Mouse (Mus musculus) neural tube, embryonic 10.5 days (tissue): Measurements from ENCODE around the gene Pmf1.

Experiments
- DNase-seq: peaks from one replicate; pipeline ENCODE4 v3.0.0-alpha.2; 2017; ENCODE audit warnings: low spot score; ENCODE audit errors: extremely low spot score

Gene Pmf1

GRCm38 (mm10) chr3:88409741-88410644 lies at the start of gene Pmf1:
Pmf1 (minus strand) TSS chr3:88410331.
- peak; percentile 95 for DNase-seq

GRCm38 (mm10) chr3:88458778-88459219 lies 48.7 kb upstream of the Pmf1 start:
- peak; percentile 32 for DNase-seq

GRCm38 (mm10) chr3:88456746-88457532 lies 46.8 kb upstream of the Pmf1 start:
- no peak for DNase-seq

GRCm38 (mm10) chr3:88456313-88456712 lies 46.2 kb upstream of the Pmf1 start:
- no peak for DNase-seq

GRCm38 (mm10) chr3:88455588-88456264 lies 45.6 kb upstream of the Pmf1 start:
- DNase-seq = no peak

GRCm38 (mm10) chr3:88454762-88455587 lies 44.8 kb upstream of the Pmf1 start:
- DNase-seq = no peak

- DNase-seq = no peak
Observed at GRCm38 (mm10) chr3:88453986-88454385, 43.9 kb upstream of the Pmf1 start.

GRCm38 (mm10) chr3:88453369-88453768 lies 43.2 kb upstream of the Pmf1 start:
- DNase-seq = no peak

GRCm38 (mm10) chr3:88452716-88453115 lies 42.6 kb upstream of the Pmf1 start:
- DNase-seq = no peak

GRCm38 (mm10) chr3:88452246-88452645 lies 42.1 kb upstream of the Pmf1 start:
- DNase-seq = no peak

- no peak for DNase-seq
Observed at GRCm38 (mm10) chr3:88450379-88451131, 40.4 kb upstream of the Pmf1 start.

GRCm38 (mm10) chr3:88449395-88450023 lies 39.4 kb upstream of the Pmf1 start:
- DNase-seq = peak; percentile 63

GRCm38 (mm10) chr3:88448443-88448842 lies 38.3 kb upstream of the Pmf1 start:
- DNase-seq = no peak

- no peak for DNase-seq
Observed at GRCm38 (mm10) chr3:88447676-88448183, 37.6 kb upstream of the Pmf1 start.

- no peak for DNase-seq
Observed at GRCm38 (mm10) chr3:88446471-88447123, 36.5 kb upstream of the Pmf1 start.

GRCm38 (mm10) chr3:88442888-88443287 lies 32.8 kb upstream of the Pmf1 start:
- DNase-seq = no peak

GRCm38 (mm10) chr3:88442488-88442887 lies 32.4 kb upstream of the Pmf1 start:
- DNase-seq = no peak

GRCm38 (mm10) chr3:88440500-88441381 lies 30.6 kb upstream of the Pmf1 start:
- DNase-seq = peak; percentile 38
